Mouse (Mus musculus) lung, postnatal 0 days (tissue): ENCODE measurements around the gene Palld. TPM values are rescaled to one million over a fixed set of nuclear protein-coding genes. Genes with fewer than 3 reads are reported as not detected.

Experiments
- ATAC-seq: fragments of 200-750 bp; cut with Nextera tagmentation; 2 replicates; pipeline ENCODE4 v1.8.0; 2017; ENCODE audit warnings: moderate library complexity
- DNase-seq: peaks from one replicate; pipeline ENCODE4 v3.0.0-alpha.2; 2016; ENCODE audit warnings: low spot score
- H3K27ac ChIP-seq: fragments of 300-500 bp; sonication (generic); 2 replicates; pipeline ENCODE4 v1.5.1; 2014; ENCODE audit warnings: antibody characterized with exemption, mild to moderate bottlenecking, low read length, mixed read lengths
- H3K27me3 ChIP-seq: fragments of 300-500 bp; sonication (generic); replicated peaks from 2 replicates; pipeline ENCODE4 v1.6.1; 2014; ENCODE audit warnings: low read length, mixed read lengths; ENCODE audit not compliant: insufficient read depth
- H3K36me3 ChIP-seq: fragments of 300-500 bp; sonication (generic); 2 replicates; pipeline ENCODE4 v1.6.1; 2014; ENCODE audit warnings: low read length, mixed read lengths; ENCODE audit not compliant: insufficient read depth
- H3K4me1 ChIP-seq: fragments of 300-500 bp; sonication (generic); 2 replicates; pipeline ENCODE4 v1.6.1; 2014; ENCODE audit warnings: antibody characterized with exemption, low read depth, low read length, mixed read lengths; ENCODE audit not compliant: insufficient read depth
- H3K4me2 ChIP-seq: fragments of 300-500 bp; sonication (generic); replicated peaks from 2 replicates; pipeline ENCODE4 v1.6.1; 2014; ENCODE audit warnings: low read depth, mild to moderate bottlenecking, low read length, moderate library complexity, mixed read lengths
- H3K4me3 ChIP-seq: fragments of 300-500 bp; sonication (generic); 2 replicates; pipeline ENCODE4 v1.5.1; 2014; ENCODE audit warnings: low read depth, low read length
- H3K9ac ChIP-seq: fragments of 300-500 bp; sonication (generic); replicated peaks from 2 replicates; pipeline ENCODE4 v1.6.1; 2014; ENCODE audit warnings: low read depth, mild to moderate bottlenecking
- H3K9me3 ChIP-seq: fragments of 300-500 bp; sonication (generic); 2 replicates; pipeline ENCODE4 v1.6.1; 2016; ENCODE audit warnings: low read length, mixed read lengths
- CTCF ChIP-seq: IDR thresholded peaks from 2 replicates; pipeline ENCODE4 v1.5.1; 2016; ENCODE audit warnings: antibody characterized with exemption, mild to moderate bottlenecking
- EP300 ChIP-seq: IDR thresholded peaks from 2 replicates; pipeline ENCODE4 v1.6.1; 2016; ENCODE audit warnings: antibody characterized with exemption, mild to moderate bottlenecking, control low read depth
- WGBS: fragments of 180-500 bp; shearing (Covaris S2); extraction: QIAGEN DNeasy Blood & Tissue Kit; methylation state at CpG from one replicate; pipeline ENCODE4 v1.1.7; 2014; 5-methylcytosine and 5-hydroxymethylcytosine counted together
- polyA plus RNA-seq: library from polyadenylated mRNA; unstranded; fragments of >200 nt; fragmentation: Nextera tagmentation; extraction: Ambion mirVana; gene quantifications from 2 replicates; pipeline ENCODE4 v1.2.1, GENCODE M21; 2015

The Palld gene
- polyA plus RNA-seq, 1 experiment from 2014 or later: 130 TPM

- peaks cover 4% of the 10 kb centered on the region; the same call in 1 of the 2 replicates for H3K4me1 ChIP-seq
- no peak overlapping the region for H3K4me3 ChIP-seq
- no peaks in the 10 kb centered on the region for H3K36me3 ChIP-seq
- H3K27me3 ChIP-seq: no peaks in the 10 kb centered on the region
- no peak overlapping the region for H3K9ac ChIP-seq
- H3K9me3 ChIP-seq: no peaks in the 10 kb centered on the region
- TF ChIP-seq CTCF (no peak), EP300 (no peak)
- H3K4me2 ChIP-seq: peak overlapping the region; percentile 15; the same call in 1 of the 2 replicates
- H3K27ac ChIP-seq: no peak overlapping the region
- WGBS: 26% methylated on average over 13 of the region's 13 CpGs
- ATAC-seq: peak; percentile 44
- DNase-seq: peak; percentile 43
These were observed 6.1 kb upstream of the Palld start for GRCm38 (mm10) chr8:61908303-61909215.

GRCm38 (mm10) chr8:61901028-61901717 is 1.3 kb downstream of the Palld start:
- Histone ChIP-seq H3K9me3 (no peaks in the 10 kb centered on the region), H3K9ac (no peak overlapping the region), H3K4me2 (no peak overlapping the region), H3K27ac (no peak overlapping the region), H3K4me3 (no peak overlapping the region), H3K4me1 (no peaks in the 10 kb centered on the region), H3K27me3 (no peaks in the 10 kb centered on the region), H3K36me3 (no peaks in the 10 kb centered on the region)
- no peak for ATAC-seq
- WGBS: 59% methylated on average over 6 of the region's 6 CpGs
- DNase-seq: no peak
- no peak for TF ChIP-seq EP300

DNA sequence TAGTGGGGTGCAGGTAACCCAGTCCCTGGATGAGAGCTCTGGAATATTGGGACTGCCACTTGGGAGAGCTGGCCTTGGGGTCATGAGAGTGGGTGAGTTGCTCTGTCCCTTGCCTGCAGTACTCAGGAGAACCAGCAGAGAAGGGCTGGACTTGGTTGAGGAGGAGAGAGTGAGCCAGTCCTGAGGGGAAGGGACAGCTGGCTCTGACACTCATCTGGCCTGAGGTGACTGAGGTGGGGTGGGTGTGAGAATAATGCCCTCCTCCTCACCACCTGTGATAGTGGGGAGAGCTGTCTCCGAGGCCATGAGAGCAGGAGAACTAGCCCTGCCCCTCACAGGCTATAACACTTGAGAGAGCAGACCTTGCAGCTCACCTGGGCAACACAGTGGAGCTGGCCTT is 5.1 kb downstream of the Palld start:
- Histone ChIP-seq H3K9ac (no peak overlapping the region), H3K4me3 (no peak overlapping the region), H3K4me2 (no peak overlapping the region), H3K9me3 (no peaks in the 10 kb centered on the region), H3K36me3 (no peaks in the 10 kb centered on the region), H3K27me3 (no peaks in the 10 kb centered on the region), H3K4me1 (no peaks in the 10 kb centered on the region), H3K27ac (no peak overlapping the region)
- ATAC-seq: no peak
- no peak for DNase-seq
- TF ChIP-seq CTCF (no peak), EP300 (no peak)
- 69% methylated on average over 1 of the region's 1 CpGs for WGBS

DNA sequence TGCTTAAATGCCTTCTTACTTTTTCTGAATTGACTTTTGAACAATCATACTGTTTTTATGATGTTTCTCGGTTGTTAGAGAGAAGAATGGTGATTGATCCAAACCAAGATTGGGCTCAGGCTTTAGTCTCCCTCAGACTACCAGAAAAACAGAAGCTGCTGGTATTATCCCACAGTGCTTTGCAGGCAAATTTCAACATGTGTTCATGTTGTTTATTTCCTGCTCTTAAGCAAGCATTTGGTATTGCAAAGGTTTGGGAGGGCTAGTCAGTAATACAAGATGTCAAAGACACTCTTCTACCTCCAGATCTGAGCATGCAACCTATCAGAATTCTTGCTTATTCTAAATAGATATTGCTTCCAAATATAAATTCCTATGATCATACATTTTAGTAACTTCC is 5.7 kb downstream of the Palld start:
- DNase-seq: no peak
- no peak for TF ChIP-seq CTCF
- TF ChIP-seq EP300: no peak
- no peaks in the 10 kb centered on the region for H3K27me3 ChIP-seq
- H3K9ac ChIP-seq: no peak overlapping the region
- H3K4me2 ChIP-seq: no peak overlapping the region
- H3K9me3 ChIP-seq: no peaks in the 10 kb centered on the region
- no peak for ATAC-seq
- H3K4me1 ChIP-seq: no peaks in the 10 kb centered on the region
- 74% methylated on average over 1 of the region's 1 CpGs for WGBS
- no peak overlapping the region for H3K4me3 ChIP-seq
- H3K36me3 ChIP-seq: no peaks in the 10 kb centered on the region
- H3K27ac ChIP-seq: no peak overlapping the region

- no peaks in the 10 kb centered on the region for H3K4me1 ChIP-seq
- 47% methylated on average over 2 of the region's 2 CpGs for WGBS
- no peak overlapping the region for H3K4me2 ChIP-seq
- no peaks in the 10 kb centered on the region for H3K36me3 ChIP-seq
- H3K9ac ChIP-seq: no peak overlapping the region
- H3K27me3 ChIP-seq: no peaks in the 10 kb centered on the region
- no peaks in the 10 kb centered on the region for H3K9me3 ChIP-seq
- peak; percentile 71 for TF ChIP-seq CTCF
- TF ChIP-seq EP300: no peak
- DNase-seq (peak; percentile 58), ATAC-seq (no peak)
- H3K4me3 ChIP-seq: no peak overlapping the region
- H3K27ac ChIP-seq: no peak overlapping the region
These were observed 8.4 kb downstream of the Palld start for GRCm38 (mm10) chr8:61894062-61894461.

- WGBS: 24% methylated on average over 7 of the region's 7 CpGs
- DNase-seq (peak; percentile 48), ATAC-seq (no peak)
- no peak for TF ChIP-seq EP300
- no peak for TF ChIP-seq CTCF
- Histone ChIP-seq H3K4me2 (no peak overlapping the region), H3K9me3 (no peaks in the 10 kb centered on the region), H3K9ac (no peak overlapping the region), H3K27me3 (no peaks in the 10 kb centered on the region), H3K4me3 (no peak overlapping the region), H3K27ac (no peak overlapping the region), H3K4me1 (no peaks in the 10 kb centered on the region), H3K36me3 (no peaks in the 10 kb centered on the region)
These were observed 24.9 kb downstream of the Palld start for GRCm38 (mm10) chr8:61877607-61878006.
